Mouse (Mus musculus): Measurements from ENCODE around the gene Lypla2.

DNA sequence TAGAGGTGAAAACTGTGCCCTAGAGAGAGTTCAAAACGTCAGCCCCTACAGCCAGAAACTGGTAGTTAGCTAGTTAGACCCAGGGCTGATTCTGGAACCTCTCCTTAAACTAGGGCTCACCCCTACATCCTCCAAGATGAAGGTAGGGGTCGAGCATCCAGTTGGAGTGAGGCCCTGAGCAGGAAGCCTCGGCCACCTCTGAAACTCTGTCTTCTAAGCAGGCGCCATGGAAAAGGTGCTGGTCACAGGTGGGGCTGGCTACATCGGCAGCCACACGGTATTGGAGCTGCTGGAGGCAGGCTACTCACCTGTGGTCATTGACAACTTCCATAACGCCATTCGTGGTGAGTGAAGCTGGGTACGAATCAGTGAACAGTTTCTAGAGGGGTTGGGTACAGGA, 7.3 kb downstream of the Lypla2 start:
- TF ChIP-seq POLR2A (IDR thresholded peaks at IDR 0.05; ENCODE audit: low read depth, low read length), result no peak
- TF ChIP-seq CTCF (conservative IDR thresholded peaks at IDR 0.05; ENCODE audit: insufficient read depth, insufficient read length, low read depth, low read length), result no peak

Data from kidney, adult 2 months (tissue).